Mouse (Mus musculus): ENCODE measurements at regions not wholly inside any gene's neighbourhood (a gene's known extent, or its start where the extent isn't known, plus 50 kb on each side); places are given as distances from the start of the nearest gene placed in this dataset.

DNA sequence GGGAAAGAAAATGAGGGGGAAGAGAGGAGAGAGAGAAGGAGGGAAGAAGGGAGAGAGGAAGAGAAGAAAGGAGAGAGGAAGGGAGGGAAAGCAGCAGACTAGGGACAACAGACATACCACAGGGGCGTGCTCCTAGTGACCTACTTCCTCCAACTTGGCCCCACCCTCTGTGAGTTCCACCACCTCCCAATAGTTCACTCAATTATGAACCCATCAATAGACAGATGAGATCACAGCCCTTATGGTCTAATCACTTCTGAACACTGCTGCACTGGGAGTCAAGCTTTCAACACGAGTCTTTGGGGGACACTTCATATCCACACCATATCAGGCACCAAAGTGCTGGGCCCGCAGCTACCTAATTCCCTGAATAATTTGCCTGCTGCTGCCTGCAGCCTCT, 110.7 kb downstream of the Bms1 start:
- no peaks in the 10 kb centered on the region for H3K36me3 ChIP-seq

DNA sequence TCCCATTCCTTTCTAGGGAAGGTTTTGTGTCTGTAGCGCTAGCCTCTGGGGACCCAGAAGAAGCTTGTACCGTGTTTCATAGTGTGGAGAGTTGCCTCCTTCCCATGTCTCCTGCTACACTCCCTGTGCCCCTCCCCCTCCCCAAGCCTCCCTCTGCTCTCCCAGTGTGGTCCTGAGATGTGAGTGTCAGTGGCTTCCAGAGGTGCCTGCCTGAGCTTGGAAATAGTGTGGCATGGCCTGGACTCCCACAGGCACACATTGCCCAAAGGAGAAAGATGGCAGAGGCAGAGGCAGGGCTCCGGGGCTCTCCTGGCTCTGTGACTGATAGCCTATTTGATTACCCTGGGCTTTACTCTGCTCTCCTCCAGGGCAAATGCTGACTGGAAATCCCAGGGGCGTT, 110.0 kb upstream of the Ret start:
- no peak overlapping the region for H3K4me2 ChIP-seq
- 33% methylated on average over 4 of the region's 4 CpGs for WGBS
- H3K36me3 ChIP-seq: no peaks in the 10 kb centered on the region
- no peaks in the 10 kb centered on the region for H3K27me3 ChIP-seq
- H3K4me1 ChIP-seq: peaks cover 16% of the 10 kb centered on the region
- no peaks in the 10 kb centered on the region for H3K9me3 ChIP-seq (replicated peaks)
- H3K27ac ChIP-seq: no peak overlapping the region
- no peak overlapping the region for H3K9ac ChIP-seq
- 0 out of 2 replicates have a peak, but pooled peaks have one; percentile 36 for ATAC-seq (replicated peaks; ENCODE audit: low FRiP score)
- H3K4me3 ChIP-seq (replicated peaks): no peak overlapping the region

More for the DNA sequence above, 110.7 kb downstream of the Bms1 start:
- Histone ChIP-seq H3K27me3 (no peaks in the 10 kb centered on the region), H3K9me3 (replicated peaks) (no peaks in the 10 kb centered on the region), H3K27ac (no peak overlapping the region), H3K9ac (no peak overlapping the region), H3K4me2 (no peak overlapping the region), H3K4me3 (replicated peaks) (no peak overlapping the region), H3K4me1 (0 out of 2 replicates have a peak, but pooled peaks cover 11% of the 10 kb centered on the region)
- 70% methylated on average over 3 of the region's 3 CpGs for whole genome bisulfite sequencing
- ATAC-seq (replicated peaks; ENCODE audit: low FRiP score): no peak

DNA sequence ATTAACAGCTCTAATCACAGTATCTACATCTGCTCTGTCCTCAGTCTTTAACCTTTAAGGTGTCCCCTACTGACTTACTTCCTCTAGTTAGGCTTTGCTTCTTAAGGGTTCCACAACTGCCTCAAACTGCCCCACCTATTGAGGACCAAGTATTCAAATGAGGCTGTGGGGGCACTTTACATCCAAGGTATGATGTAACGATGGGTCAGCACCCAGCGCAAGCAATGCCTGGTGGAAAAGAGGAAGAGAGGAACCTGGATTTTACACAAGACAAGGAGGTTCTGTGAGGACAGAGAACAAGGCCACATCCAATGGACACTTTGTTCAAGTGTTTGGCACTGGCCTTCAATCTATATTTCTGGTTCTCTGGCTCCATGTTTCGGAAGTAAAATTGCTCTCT, 107.7 kb upstream of the Ret start:
- Histone ChIP-seq H3K4me3 (replicated peaks) (no peak overlapping the region), H3K27me3 (no peaks in the 10 kb centered on the region), H3K27ac (no peak overlapping the region), H3K9ac (no peak overlapping the region), H3K4me2 (no peak overlapping the region), H3K4me1 (peaks cover 33% of the 10 kb centered on the region), H3K9me3 (replicated peaks) (no peaks in the 10 kb centered on the region), H3K36me3 (no peaks in the 10 kb centered on the region)
- whole genome bisulfite sequencing: 95% methylated on average over 3 of the region's 3 CpGs
- no peak for ATAC-seq (replicated peaks; ENCODE audit: low FRiP score)

DNA sequence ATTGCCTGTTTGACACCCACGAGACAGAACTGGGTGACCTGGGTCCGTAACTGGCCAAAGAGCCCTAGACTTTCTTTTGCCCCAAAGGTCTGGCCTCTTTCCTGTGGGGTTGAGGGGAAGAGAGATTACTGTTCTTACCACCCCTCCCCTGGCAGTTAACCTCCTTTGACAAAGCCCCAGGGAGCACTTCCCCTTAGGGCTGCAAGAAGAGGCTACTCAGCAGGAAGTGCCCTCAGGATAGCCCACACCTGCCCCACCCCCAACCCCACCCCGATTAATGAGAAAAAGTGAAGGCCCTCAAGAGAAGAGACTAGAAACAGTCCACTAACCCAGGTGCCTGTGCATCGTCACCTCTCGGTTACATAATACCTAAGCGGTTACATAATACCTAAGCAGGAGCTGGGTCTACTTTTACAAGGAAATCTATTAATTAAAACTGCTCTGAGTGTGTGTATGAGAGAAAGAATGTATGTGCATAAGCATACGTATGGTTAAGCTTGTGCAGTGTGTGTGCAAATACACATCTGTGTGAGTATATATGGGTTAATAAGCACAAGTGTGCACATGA, 105.3 kb upstream of the Ret start:
- 0 out of 2 replicates have a peak, but pooled peaks have one; percentile 20 for ATAC-seq (replicated peaks; ENCODE audit: low FRiP score)
- peak overlapping the region; percentile 26 for H3K4me2 ChIP-seq

DNA sequence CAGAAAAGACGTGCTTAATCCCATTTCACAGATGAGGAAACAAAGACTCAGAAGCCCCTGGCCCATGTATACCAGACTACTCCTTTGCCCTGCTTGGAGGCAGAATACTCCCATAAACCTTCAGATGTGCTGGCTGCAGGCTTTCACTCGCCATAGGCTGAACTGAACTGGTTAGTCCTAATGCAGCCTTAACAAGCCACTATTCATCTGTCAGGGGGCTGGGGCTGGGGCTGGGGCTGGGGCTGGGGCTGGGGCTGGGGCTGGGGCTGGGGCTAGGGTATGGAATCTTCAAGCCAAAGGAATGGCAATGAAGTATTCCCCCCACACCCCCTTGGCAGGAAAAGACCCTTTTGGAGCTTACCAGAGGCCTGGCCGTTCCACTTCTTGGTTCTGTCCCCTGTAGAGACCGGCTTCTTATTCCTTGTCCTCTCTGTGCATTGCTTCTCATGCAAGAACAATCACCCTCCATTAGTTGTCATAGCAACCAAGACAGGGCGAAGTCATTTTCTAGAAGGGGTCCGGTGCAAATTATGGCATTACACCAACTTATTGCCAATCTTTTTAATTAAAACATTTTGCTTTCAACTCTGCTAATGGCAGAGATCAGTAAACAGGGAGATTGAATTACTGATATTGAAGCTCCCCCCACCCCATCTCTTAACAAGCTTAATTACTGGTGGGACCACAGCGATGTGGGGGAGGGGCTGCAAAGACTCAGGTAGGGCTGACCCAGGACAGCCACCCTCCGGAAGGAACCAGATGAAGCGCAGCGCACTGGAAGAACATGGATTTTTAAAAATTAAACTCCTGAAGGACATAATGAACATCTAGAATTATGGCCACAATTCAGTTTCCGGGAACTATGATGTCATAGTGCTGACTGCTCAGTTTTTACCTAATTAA, 104.6 kb upstream of the Ret start:
- H3K36me3 ChIP-seq: no peaks in the 10 kb centered on the region
- no peaks in the 10 kb centered on the region for H3K27me3 ChIP-seq
- peaks cover 25% of the 10 kb centered on the region for H3K4me1 ChIP-seq
- no peak overlapping the region for H3K9ac ChIP-seq
- no peaks in the 10 kb centered on the region for H3K9me3 ChIP-seq (replicated peaks)
- peak overlapping the region; percentile 58 for H3K27ac ChIP-seq
- 37% methylated on average over 11 of the region's 11 CpGs for WGBS
- 0 out of 2 replicates have a peak, but pooled peaks have one; percentile 55 for ATAC-seq (replicated peaks; ENCODE audit: low FRiP score)
- no peak overlapping the region for H3K4me3 ChIP-seq (replicated peaks)
- peak overlapping the region; percentile 26 for H3K4me2 ChIP-seq

More for the DNA sequence above, 105.3 kb upstream of the Ret start:
- Histone ChIP-seq H3K4me1 (peaks cover 32% of the 10 kb centered on the region), H3K9ac (no peak overlapping the region), H3K9me3 (replicated peaks) (no peaks in the 10 kb centered on the region), H3K27me3 (no peaks in the 10 kb centered on the region), H3K36me3 (no peaks in the 10 kb centered on the region), H3K4me3 (replicated peaks) (no peak overlapping the region), H3K27ac (peak overlapping the region; percentile 58)
- 31% methylated on average over 7 of the region's 7 CpGs for WGBS

DNA sequence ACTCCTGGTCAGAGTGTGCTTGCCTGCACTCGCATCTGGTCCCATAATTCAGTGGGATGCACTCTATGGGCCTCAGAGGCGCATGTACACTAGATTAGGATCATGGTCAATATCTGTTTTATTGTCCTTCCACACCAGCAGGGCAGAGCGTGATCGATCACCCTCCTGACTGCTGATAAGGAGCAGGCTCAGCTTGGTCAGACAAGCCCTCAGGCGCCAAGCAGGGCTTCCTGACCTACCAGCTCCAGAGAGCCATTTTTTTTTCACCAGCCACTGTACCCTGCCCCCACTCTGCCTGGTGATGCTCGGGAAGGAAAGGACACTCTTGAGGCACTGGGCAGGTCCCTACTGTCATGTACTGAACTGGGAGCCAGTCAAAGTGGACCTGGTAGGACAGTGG, 103.3 kb upstream of the Ret start:
- no peak overlapping the region for H3K4me3 ChIP-seq (replicated peaks)
- H3K27me3 ChIP-seq: no peaks in the 10 kb centered on the region
- H3K36me3 ChIP-seq: no peaks in the 10 kb centered on the region
- H3K9me3 ChIP-seq (replicated peaks): no peaks in the 10 kb centered on the region
- no peak for ATAC-seq (replicated peaks; ENCODE audit: low FRiP score)
- 70% methylated on average over 6 of the region's 6 CpGs for WGBS
- H3K27ac ChIP-seq: no peak overlapping the region
- no peak overlapping the region for H3K9ac ChIP-seq
- H3K4me2 ChIP-seq: no peak overlapping the region
- H3K4me1 ChIP-seq: peaks cover 22% of the 10 kb centered on the region

DNA sequence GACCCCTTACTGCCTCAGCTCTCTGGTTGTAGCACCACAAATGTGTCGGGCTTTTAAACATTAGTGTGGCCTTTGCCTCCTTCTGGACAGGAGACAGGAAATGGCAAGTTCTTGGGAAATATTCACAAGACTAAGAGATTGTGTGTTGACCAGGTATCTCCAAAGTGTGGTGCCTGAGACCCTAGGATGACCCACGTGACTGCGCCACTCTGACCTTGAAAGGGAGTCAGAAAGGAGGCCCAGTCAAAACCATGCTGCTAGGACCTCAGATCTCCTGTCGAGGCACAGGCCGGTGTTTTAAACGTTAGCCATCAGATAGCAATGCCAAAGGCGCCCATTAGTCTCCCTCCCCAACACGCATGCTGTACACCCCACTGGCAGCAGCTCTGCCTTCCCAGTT, 100.1 kb upstream of the Ret start:
- H3K9ac ChIP-seq: no peak overlapping the region
- ATAC-seq (replicated peaks; ENCODE audit: low FRiP score): no peak
- H3K4me1 ChIP-seq: peaks cover 18% of the 10 kb centered on the region
- H3K27ac ChIP-seq: no peak overlapping the region
- no peaks in the 10 kb centered on the region for H3K9me3 ChIP-seq (replicated peaks)
- H3K27me3 ChIP-seq: no peaks in the 10 kb centered on the region
- no peak overlapping the region for H3K4me3 ChIP-seq (replicated peaks)
- WGBS: 83% methylated on average over 8 of the region's 8 CpGs
- H3K4me2 ChIP-seq: no peak overlapping the region
- H3K36me3 ChIP-seq: no peaks in the 10 kb centered on the region

DNA sequence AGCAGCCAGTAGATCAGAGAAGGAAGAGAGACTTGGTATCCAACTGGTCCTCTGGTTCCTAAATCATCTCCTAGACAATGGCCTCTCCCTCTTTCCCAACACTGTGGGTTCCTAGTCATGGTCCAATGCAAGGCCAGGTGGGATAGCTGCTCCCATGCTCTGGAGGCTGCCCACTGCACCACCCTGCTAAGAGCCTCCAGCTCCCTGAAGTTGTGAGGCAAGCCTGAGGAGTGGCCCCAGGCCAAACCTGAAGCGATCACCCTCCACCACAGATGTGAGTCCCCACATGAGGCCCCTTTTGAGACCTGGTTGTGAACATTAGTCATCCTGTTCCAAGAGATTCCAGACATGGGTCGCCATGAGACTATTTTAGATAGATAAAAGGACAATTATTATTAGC, 96.5 kb upstream of the Ret start:
- Histone ChIP-seq H3K27ac (no peak overlapping the region), H3K36me3 (no peaks in the 10 kb centered on the region), H3K9me3 (replicated peaks) (no peaks in the 10 kb centered on the region), H3K27me3 (no peaks in the 10 kb centered on the region), H3K9ac (no peak overlapping the region), H3K4me2 (no peak overlapping the region), H3K4me1 (no peaks in the 10 kb centered on the region), H3K4me3 (replicated peaks) (no peak overlapping the region)
- 86% methylated on average over 2 of the region's 2 CpGs for WGBS
- ATAC-seq (replicated peaks; ENCODE audit: low FRiP score): no peak

DNA sequence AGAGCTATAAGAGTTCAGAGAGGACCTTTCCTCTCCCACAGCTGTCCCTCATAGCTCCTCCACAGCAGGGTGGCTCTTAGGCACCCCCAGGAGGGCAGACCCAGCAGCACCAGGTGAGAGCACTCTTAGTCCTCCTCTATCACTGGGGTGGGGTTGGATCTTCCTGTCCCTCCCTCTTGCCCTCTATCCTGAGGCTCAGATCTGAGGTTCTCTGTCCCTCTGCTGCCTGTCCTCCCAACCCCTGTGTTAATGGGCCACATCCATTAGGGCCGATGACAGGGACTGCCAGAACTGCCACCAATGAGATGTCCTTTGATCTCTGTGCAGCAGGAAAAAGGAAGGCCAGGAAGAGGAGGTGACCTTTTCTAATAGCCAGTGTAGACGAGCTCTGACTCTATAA, 95.4 kb upstream of the Ret start:
- Histone ChIP-seq H3K4me1 (no peaks in the 10 kb centered on the region), H3K36me3 (no peaks in the 10 kb centered on the region), H3K4me2 (no peak overlapping the region), H3K27ac (no peak overlapping the region), H3K27me3 (no peaks in the 10 kb centered on the region), H3K9me3 (replicated peaks) (no peaks in the 10 kb centered on the region), H3K9ac (no peak overlapping the region), H3K4me3 (replicated peaks) (no peak overlapping the region)
- ATAC-seq (replicated peaks; ENCODE audit: low FRiP score): no peak
- WGBS: 14% methylated on average over 2 of the region's 2 CpGs

DNA sequence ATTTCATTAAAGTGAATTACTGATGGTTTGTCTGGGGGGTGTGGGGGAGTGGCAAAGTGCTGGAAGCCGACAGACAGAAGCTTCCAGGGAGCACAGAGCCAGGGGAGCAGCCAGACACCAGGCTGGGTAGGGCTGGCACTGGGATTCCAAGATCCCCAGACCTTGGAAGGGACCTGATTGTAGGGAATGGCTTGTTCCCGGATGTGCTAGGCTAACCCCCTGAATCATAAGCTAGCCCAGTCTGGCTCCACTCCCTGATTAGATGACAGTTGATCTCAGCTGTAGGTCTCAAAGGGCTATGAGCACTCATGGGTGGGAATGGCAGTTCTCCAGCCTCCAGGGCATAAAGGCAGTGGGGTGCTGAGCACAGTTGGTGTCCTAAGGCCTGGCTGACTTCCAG, 94.8 kb upstream of the Ret start:
- Histone ChIP-seq H3K36me3 (no peaks in the 10 kb centered on the region), H3K4me3 (replicated peaks) (no peak overlapping the region), H3K27me3 (no peaks in the 10 kb centered on the region), H3K9ac (no peak overlapping the region), H3K4me1 (no peaks in the 10 kb centered on the region), H3K27ac (no peak overlapping the region), H3K4me2 (no peak overlapping the region), H3K9me3 (replicated peaks) (no peaks in the 10 kb centered on the region)
- WGBS: 24% methylated on average over 2 of the region's 2 CpGs
- ATAC-seq (replicated peaks; ENCODE audit: low FRiP score): no peak

DNA sequence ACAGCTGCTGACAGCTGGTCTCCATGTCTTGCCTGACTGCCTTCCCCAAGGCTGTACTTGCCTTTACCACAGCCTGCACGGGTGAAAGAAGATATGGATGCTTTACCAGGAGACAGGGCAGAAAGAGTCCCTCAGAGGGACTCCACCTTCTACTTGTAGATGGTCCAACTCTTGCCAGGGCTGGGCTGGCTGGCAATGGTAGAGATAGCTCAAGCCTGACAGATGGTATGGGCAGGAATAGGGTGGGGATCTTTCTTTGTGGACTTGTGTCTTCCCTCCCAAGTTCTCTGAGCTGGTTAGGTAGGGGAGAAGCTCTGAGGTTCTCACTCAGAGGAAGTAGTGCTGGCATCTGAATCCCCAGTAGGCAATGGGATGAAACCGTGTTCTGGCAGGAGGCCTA, 93.9 kb upstream of the Ret start:
- H3K4me3 ChIP-seq (replicated peaks): no peak overlapping the region
- no peaks in the 10 kb centered on the region for H3K27me3 ChIP-seq
- no peaks in the 10 kb centered on the region for H3K36me3 ChIP-seq
- no peak overlapping the region for H3K4me2 ChIP-seq
- H3K9ac ChIP-seq: no peak overlapping the region
- no peaks in the 10 kb centered on the region for H3K9me3 ChIP-seq (replicated peaks)
- ATAC-seq (replicated peaks; ENCODE audit: low FRiP score): no peak
- 63% methylated on average over 2 of the region's 2 CpGs for WGBS
- no peak overlapping the region for H3K27ac ChIP-seq
- H3K4me1 ChIP-seq: no peaks in the 10 kb centered on the region

DNA sequence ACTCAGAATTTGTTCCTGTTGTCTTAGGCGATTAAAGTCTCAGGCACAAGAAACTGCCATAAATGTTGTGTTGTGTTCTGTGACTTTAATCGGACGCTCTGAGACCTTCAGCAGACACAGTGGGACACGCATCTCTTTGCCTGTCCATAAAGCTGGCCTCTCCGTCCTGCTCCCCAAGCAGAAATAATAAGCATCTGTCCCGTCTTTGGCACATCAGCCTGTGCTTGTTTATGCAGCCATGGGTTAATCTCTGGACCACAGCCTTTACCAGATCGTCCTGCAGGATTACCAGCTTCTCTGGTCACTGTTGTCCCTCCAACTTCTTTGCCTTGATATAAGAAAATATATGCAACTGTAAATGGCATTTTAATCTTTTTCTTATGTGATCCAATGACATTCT, 87.7 kb upstream of the Ret start:
- 75% methylated on average over 7 of the region's 7 CpGs for WGBS

More for the DNA sequence above, 87.7 kb upstream of the Ret start:
- Histone ChIP-seq H3K9ac (no peak overlapping the region), H3K27me3 (no peaks in the 10 kb centered on the region), H3K4me2 (no peak overlapping the region), H3K36me3 (no peaks in the 10 kb centered on the region), H3K27ac (no peak overlapping the region), H3K9me3 (replicated peaks) (no peaks in the 10 kb centered on the region), H3K4me1 (no peaks in the 10 kb centered on the region), H3K4me3 (replicated peaks) (no peak overlapping the region)
- no peak for ATAC-seq (replicated peaks; ENCODE audit: low FRiP score)

All from kidney, embryonic 15.5 days (tissue).